ENCODE assay signal across 9 mouse cellular contexts in the genomic region with DNA sequence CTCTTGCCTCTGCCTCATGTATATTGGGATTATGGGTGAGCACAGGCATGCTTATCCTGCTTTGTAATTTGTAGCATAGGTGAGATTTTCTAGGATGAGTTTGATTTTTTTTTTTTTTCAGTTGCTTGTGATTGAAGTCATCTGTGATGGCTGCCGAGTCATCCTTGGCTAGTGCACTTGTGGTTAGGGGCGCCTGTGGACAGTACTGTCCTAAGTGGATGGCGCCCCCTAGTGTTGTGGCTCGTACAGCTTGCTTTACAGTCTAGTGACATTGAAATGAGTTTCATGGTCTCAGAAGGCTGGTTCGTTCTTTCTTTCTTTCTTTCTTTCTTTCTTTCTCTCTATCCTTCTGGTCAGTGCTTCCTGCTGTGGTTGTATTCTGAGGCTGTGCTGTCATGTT. TPM values are rescaled to one million over a fixed set of nuclear protein-coding genes. Genes with fewer than 3 reads are reported as not detected.
A peak's percentile ranks its signal among the peaks of the same experiment; 100 is the strongest.
DNase-seq lines count a peak whose midpoint lies in the region; ATAC-seq and TF ChIP-seq lines count a peak whose summit lies in the region.
"Had no signal": no experiment of that assay in that cellular context is flagged by ENCODE, and none has a peak within 500 bp of the region (broad histone marks: within the 10 kb centered on the region; RNA-seq: fewer than 3 reads in every experiment).

No protein-coding gene starts in this region.

- no peaks in the 10 kb centered on the region for H3K27me3 ChIP-seq in midbrain, embryonic 11.5 days (ENCODE audit: control insufficient read depth, insufficient read depth, low read length)
- no peaks in the 10 kb centered on the region for H3K27me3 ChIP-seq in midbrain, embryonic 13.5 days
- H3K27me3 ChIP-seq: neural tube, embryonic 13.5 days had no signal

- 57% methylated on average over 5 of the region's 5 CpGs for WGBS in midbrain, embryonic 11.5 days
- WGBS in midbrain, embryonic 13.5 days = 58% methylated on average over 5 of the region's 5 CpGs

- ATAC-seq in frontal cortex, adult (ENCODE audit: low TSS enrichment) = no peak
- ATAC-seq in midbrain, embryonic 11.5 days (ENCODE audit: low FRiP score) = no peak
- ATAC-seq in midbrain, embryonic 13.5 days = no peak
- ATAC-seq in erythroblast, adult 5-6 weeks (replicated peaks; ENCODE audit: low FRiP score, poor library complexity, severe bottlenecking) = no peak

- no peaks in the 10 kb centered on the region for H3K36me3 ChIP-seq in midbrain, embryonic 11.5 days (ENCODE audit: control insufficient read depth, insufficient read depth, low read length)
- no peaks in the 10 kb centered on the region for H3K36me3 ChIP-seq in midbrain, embryonic 13.5 days
- H3K36me3 ChIP-seq: neural tube, embryonic 13.5 days had no signal

- no peak for TF ChIP-seq POLR2A in embryonic fibroblast, embryonic 13.5 days (IDR thresholded peaks at IDR 0.05; ENCODE audit: low read depth, low read length)

- no peak overlapping the region for H3K27ac ChIP-seq in midbrain, embryonic 11.5 days (ENCODE audit: low read depth, low read length)
- H3K27ac ChIP-seq in midbrain, embryonic 13.5 days = no peak overlapping the region
- H3K27ac ChIP-seq in embryonic fibroblast, embryonic 13.5 days (ENCODE audit: insufficient read depth, low read length) = no peak overlapping the region
- H3K27ac ChIP-seq: neural tube, embryonic 13.5 days had no signal

- no peaks in the 10 kb centered on the region for H3K9me3 ChIP-seq in midbrain, embryonic 11.5 days (ENCODE audit: control insufficient read depth, low read length)
- H3K9me3 ChIP-seq in midbrain, embryonic 13.5 days = no peaks in the 10 kb centered on the region
- H3K9me3 ChIP-seq: neural tube, embryonic 13.5 days had no signal

- no peak overlapping the region for H3K4me2 ChIP-seq in midbrain, embryonic 11.5 days
- no peak overlapping the region for H3K4me2 ChIP-seq in midbrain, embryonic 13.5 days (replicated peaks)
- H3K4me2 ChIP-seq: neural tube, embryonic 13.5 days had no signal

- TF ChIP-seq CTCF in embryonic fibroblast, embryonic 13.5 days (IDR thresholded peaks at IDR 0.05; ENCODE audit: borderline replicate concordance, insufficient read depth, low read length) = peak; percentile 35; the same call in 1 of the 2 replicates

- no peaks in the 10 kb centered on the region for H3K4me1 ChIP-seq in midbrain, embryonic 11.5 days (ENCODE audit: control insufficient read depth, insufficient read depth, low read length)
- H3K4me1 ChIP-seq in midbrain, embryonic 13.5 days (replicated peaks) = peaks cover 2% of the 10 kb centered on the region; the same call in 1 of the 2 replicates
- H3K4me1 ChIP-seq in embryonic fibroblast, embryonic 13.5 days (ENCODE audit: control insufficient read depth, insufficient read depth, low read length) = 0 out of 2 replicates have a peak, but pooled peaks cover 2% of the 10 kb centered on the region

- H3K9ac ChIP-seq in midbrain, embryonic 11.5 days (ENCODE audit: low read length) = no peak overlapping the region
- no peak overlapping the region for H3K9ac ChIP-seq in midbrain, embryonic 13.5 days (replicated peaks)
- H3K9ac ChIP-seq: neural tube, embryonic 13.5 days had no signal

- DNase-seq in frontal cortex, postnatal 25 days (ENCODE audit: low spot score in 2 of 2) = peak; percentile 48 to 59
- DNase-seq in midbrain, embryonic 11.5 days (ENCODE audit: low spot score, missing footprints) = peak; percentile 91
- peak; percentile 82 to 85 for DNase-seq in adrenal gland, postnatal 36 days
- DNase-seq in lung, postnatal 14 days = peak; percentile 73

- no peak overlapping the region for H3K4me3 ChIP-seq in midbrain, embryonic 11.5 days (ENCODE audit: low read depth, low read length)
- H3K4me3 ChIP-seq in midbrain, embryonic 13.5 days (replicated peaks) = no peak overlapping the region
- no peak overlapping the region for H3K4me3 ChIP-seq in embryonic fibroblast, embryonic 13.5 days (ENCODE audit: insufficient read depth, low read length)
- H3K4me3 ChIP-seq: neural tube, embryonic 13.5 days had no signal

RNA-seq across cellular contexts. Expression of gene Rptor, which starts 16.1 kb away (rescaled TPM):
- polyA plus RNA-seq in midbrain, embryonic 11.5 days (2014; fragmentation: Nextera tagmentation; extraction: Ambion mirVana) = 8.7 and 11.1 TPM in 2 replicates
- 9.7 and 11.7 TPM in 2 replicates for polyA plus RNA-seq in midbrain, embryonic 13.5 days (2015; fragmentation: Nextera tagmentation; extraction: Ambion mirVana)
- 10 to 100 TPM; 50.0 to 51.9 TPM for total RNA-seq in adrenal gland, postnatal 36 days (2021)
- polyA plus RNA-seq in embryonic fibroblast, embryonic 13.5 days (2011; ENCODE audit: insufficient read length, low read depth, missing spikeins) = 31.7 TPM in 2 replicates
- 4.4 and 12.3 TPM in 2 replicates for total RNA-seq in erythroblast, adult 5-6 weeks (2015; ENCODE audit: low replicate concordance)
- total RNA-seq in erythroblast, adult 5-6 weeks (2017; ENCODE audit: low replicate concordance) = 5.6 and 9.1 TPM in 2 replicates
